Mouse (Mus musculus): ENCODE data around the gene Cyb5r2. TPM values are rescaled to one million over a fixed set of nuclear protein-coding genes. Genes with fewer than 3 reads are reported as not detected.

The Cyb5r2 gene
- polyA plus RNA-seq (2012; fragmentation: generic; extraction: Trizol): not detected
- long read RNA-seq, experiment 1: 0 reads
- long read RNA-seq, experiment 2: 0 reads

GRCm38 (mm10) chr7:107757308-107758151 is at the start of gene Cyb5r2:
Gene Cyb5r2 (minus strand): TSS chr7:107758032.
- no peaks in the 10 kb centered on the region for H3K27me3 ChIP-seq (ENCODE audit: control insufficient read depth, insufficient read depth, insufficient read length)
- TF ChIP-seq MYOG (IDR thresholded peaks at IDR 0.05; ENCODE audit: control insufficient read depth, extremely low read depth, insufficient read length) (no peak), FOSL1 (IDR thresholded peaks at IDR 0.05; ENCODE audit: insufficient read depth, low read length, poor library complexity, severe bottlenecking) (no peak), USF1 (IDR thresholded peaks at IDR 0.05; ENCODE audit: low read depth) (no peak), MYOD1 (IDR thresholded peaks at IDR 0.05; ENCODE audit: control insufficient read depth, insufficient read length, low read depth) (no peak), MAX (IDR thresholded peaks at IDR 0.05) (no peak), CEBPB (IDR thresholded peaks at IDR 0.05; ENCODE audit: low read depth) (no peak), CTCF (IDR thresholded peaks at IDR 0.05; ENCODE audit: control insufficient read depth, insufficient read depth, insufficient read length) (no peak)
- H3ac ChIP-seq (ENCODE audit: control insufficient read depth, insufficient read length, low read depth): no peak within 1 kb of the TSS
- no peak within 1 kb of the TSS for H3K4me3 ChIP-seq (ENCODE audit: insufficient read depth, poor library complexity, severe bottlenecking)
- H3K79me2 ChIP-seq (ENCODE audit: control insufficient read depth, insufficient read depth): no peaks in the 10 kb centered on the region
- H3K79me3 ChIP-seq (ENCODE audit: low read depth): no peaks in the 10 kb centered on the region
- H3K36me3 ChIP-seq (ENCODE audit: control insufficient read depth, insufficient read depth): no peaks in the 10 kb centered on the region

GRCm38 (mm10) chr7:107802138-107802537 is 44.3 kb upstream of the Cyb5r2 start:
- H3K27me3 ChIP-seq (ENCODE audit: control insufficient read depth, insufficient read depth, insufficient read length): no peaks in the 10 kb centered on the region
- no peaks in the 10 kb centered on the region for H3K79me2 ChIP-seq (ENCODE audit: control insufficient read depth, insufficient read depth)
- no peak overlapping the region for H3K4me3 ChIP-seq (ENCODE audit: insufficient read depth, poor library complexity, severe bottlenecking)
- no peak for TF ChIP-seq CEBPB (IDR thresholded peaks at IDR 0.05; ENCODE audit: low read depth)
- TF ChIP-seq USF1 (IDR thresholded peaks at IDR 0.05; ENCODE audit: low read depth): no peak
- TF ChIP-seq MYOG (IDR thresholded peaks at IDR 0.05; ENCODE audit: control insufficient read depth, extremely low read depth, insufficient read length): no peak
- TF ChIP-seq FOSL1 (IDR thresholded peaks at IDR 0.05; ENCODE audit: insufficient read depth, low read length, poor library complexity, severe bottlenecking): no peak
- no peak for TF ChIP-seq CTCF (IDR thresholded peaks at IDR 0.05; ENCODE audit: control insufficient read depth, insufficient read depth, insufficient read length)
- TF ChIP-seq MYOD1 (IDR thresholded peaks at IDR 0.05; ENCODE audit: control insufficient read depth, insufficient read length, low read depth): no peak
- no peak for TF ChIP-seq MAX (IDR thresholded peaks at IDR 0.05)
- H3K79me3 ChIP-seq (ENCODE audit: low read depth): no peaks in the 10 kb centered on the region
- H3ac ChIP-seq (ENCODE audit: control insufficient read depth, insufficient read length, low read depth): no peak overlapping the region
- H3K36me3 ChIP-seq (ENCODE audit: control insufficient read depth, insufficient read depth): no peaks in the 10 kb centered on the region

GRCm38 (mm10) chr7:107801108-107801507 is 43.3 kb upstream of the Cyb5r2 start, which contains the start of gene Ovch2:
Gene Ovch2 (minus strand): TSS chr7:107801208.
- H3K79me3 ChIP-seq (ENCODE audit: low read depth): no peaks in the 10 kb centered on the region
- no peak for TF ChIP-seq CTCF (IDR thresholded peaks at IDR 0.05; ENCODE audit: control insufficient read depth, insufficient read depth, insufficient read length)
- no peak for TF ChIP-seq FOSL1 (IDR thresholded peaks at IDR 0.05; ENCODE audit: insufficient read depth, low read length, poor library complexity, severe bottlenecking)
- TF ChIP-seq USF1 (IDR thresholded peaks at IDR 0.05; ENCODE audit: low read depth): no peak
- no peak for TF ChIP-seq CEBPB (IDR thresholded peaks at IDR 0.05; ENCODE audit: low read depth)
- TF ChIP-seq MAX (IDR thresholded peaks at IDR 0.05): no peak
- TF ChIP-seq MYOG (IDR thresholded peaks at IDR 0.05; ENCODE audit: control insufficient read depth, extremely low read depth, insufficient read length): no peak
- no peak for TF ChIP-seq MYOD1 (IDR thresholded peaks at IDR 0.05; ENCODE audit: control insufficient read depth, insufficient read length, low read depth)
- no peaks in the 10 kb centered on the region for H3K79me2 ChIP-seq (ENCODE audit: control insufficient read depth, insufficient read depth)
- H3ac ChIP-seq (ENCODE audit: control insufficient read depth, insufficient read length, low read depth): no peak within 1 kb of the TSS
- H3K27me3 ChIP-seq (ENCODE audit: control insufficient read depth, insufficient read depth, insufficient read length): no peaks in the 10 kb centered on the region
- no peaks in the 10 kb centered on the region for H3K36me3 ChIP-seq (ENCODE audit: control insufficient read depth, insufficient read depth)
- H3K4me3 ChIP-seq (ENCODE audit: insufficient read depth, poor library complexity, severe bottlenecking): no peak within 1 kb of the TSS

GRCm38 (mm10) chr7:107796500-107796899 is 38.7 kb upstream of the Cyb5r2 start:
- Histone ChIP-seq H3K4me3 (ENCODE audit: insufficient read depth, poor library complexity, severe bottlenecking) (no peak overlapping the region), H3K79me3 (ENCODE audit: low read depth) (no peaks in the 10 kb centered on the region), H3K36me3 (ENCODE audit: control insufficient read depth, insufficient read depth) (no peaks in the 10 kb centered on the region), H3K27me3 (ENCODE audit: control insufficient read depth, insufficient read depth, insufficient read length) (no peaks in the 10 kb centered on the region), H3K79me2 (ENCODE audit: control insufficient read depth, insufficient read depth) (no peaks in the 10 kb centered on the region), H3ac (ENCODE audit: control insufficient read depth, insufficient read length, low read depth) (no peak overlapping the region)
- no peak for TF ChIP-seq FOSL1 (IDR thresholded peaks at IDR 0.05; ENCODE audit: insufficient read depth, low read length, poor library complexity, severe bottlenecking)
- TF ChIP-seq CEBPB (IDR thresholded peaks at IDR 0.05; ENCODE audit: low read depth): no peak
- no peak for TF ChIP-seq MYOD1 (IDR thresholded peaks at IDR 0.05; ENCODE audit: control insufficient read depth, insufficient read length, low read depth)

- no peaks in the 10 kb centered on the region for H3K36me3 ChIP-seq (ENCODE audit: control insufficient read depth, insufficient read depth)
- H3K27me3 ChIP-seq (ENCODE audit: control insufficient read depth, insufficient read depth, insufficient read length): no peaks in the 10 kb centered on the region
- H3K79me2 ChIP-seq (ENCODE audit: control insufficient read depth, insufficient read depth): no peaks in the 10 kb centered on the region
- H3ac ChIP-seq (ENCODE audit: control insufficient read depth, insufficient read length, low read depth): no peak overlapping the region
- H3K79me3 ChIP-seq (ENCODE audit: low read depth): no peaks in the 10 kb centered on the region
- no peak overlapping the region for H3K4me3 ChIP-seq (ENCODE audit: insufficient read depth, poor library complexity, severe bottlenecking)
- TF ChIP-seq CTCF (IDR thresholded peaks at IDR 0.05; ENCODE audit: control insufficient read depth, insufficient read depth, insufficient read length) (no peak), MAX (IDR thresholded peaks at IDR 0.05) (no peak), MYOG (IDR thresholded peaks at IDR 0.05; ENCODE audit: control insufficient read depth, extremely low read depth, insufficient read length) (no peak), USF1 (IDR thresholded peaks at IDR 0.05; ENCODE audit: low read depth) (no peak), FOSL1 (IDR thresholded peaks at IDR 0.05; ENCODE audit: insufficient read depth, low read length, poor library complexity, severe bottlenecking) (no peak), MYOD1 (IDR thresholded peaks at IDR 0.05; ENCODE audit: control insufficient read depth, insufficient read length, low read depth) (no peak), CEBPB (IDR thresholded peaks at IDR 0.05; ENCODE audit: low read depth) (no peak)
These were observed 30.3 kb upstream of the Cyb5r2 start for GRCm38 (mm10) chr7:107787977-107788620.
